Comparison of ENCODE assay signal across 9 mouse cellular contexts in genomic region chr1:87900979-87901378, GRCm38 (mm10). TPM values are rescaled to one million over a fixed set of nuclear protein-coding genes. Genes with fewer than 3 reads are reported as not detected.
DNase-seq lines count a peak whose midpoint lies in the region; ATAC-seq and TF ChIP-seq lines count a peak whose summit lies in the region.
"Had no signal": no experiment of that assay in that cellular context is flagged by ENCODE, and none has a peak within 500 bp of the region (broad histone marks: within the 10 kb centered on the region; RNA-seq: fewer than 3 reads in every experiment).

No protein-coding gene starts in this region.

- H3K27ac ChIP-seq in heart, embryonic 16.5 days (ENCODE audit: low read length), result peak overlapping the region; percentile 80
- peak overlapping the region; percentile 41; the same call in 1 of the 2 replicates for H3K27ac ChIP-seq in liver, embryonic 13.5 days
- H3K27ac ChIP-seq in hindbrain, embryonic 14.5 days, result no peak overlapping the region
- H3K27ac ChIP-seq in midbrain, embryonic 11.5 days (ENCODE audit: low read depth, low read length), result no peak overlapping the region
- H3K27ac ChIP-seq: limb, embryonic 13.5 days had no signal

- peak overlapping the region; percentile 54 for H3K9ac ChIP-seq in heart, embryonic 16.5 days (ENCODE audit: low read length)
- no peak overlapping the region for H3K9ac ChIP-seq in liver, embryonic 13.5 days
- H3K9ac ChIP-seq in hindbrain, embryonic 14.5 days, result no peak overlapping the region
- H3K9ac ChIP-seq in midbrain, embryonic 11.5 days (ENCODE audit: low read length), result no peak overlapping the region
- H3K9ac ChIP-seq: limb, embryonic 13.5 days had no signal

- no peaks in the 10 kb centered on the region for H3K9me3 ChIP-seq in heart, embryonic 16.5 days (replicated peaks; ENCODE audit: control insufficient read depth, low read length)
- H3K9me3 ChIP-seq in liver, embryonic 13.5 days (replicated peaks), result no peaks in the 10 kb centered on the region
- H3K9me3 ChIP-seq in hindbrain, embryonic 14.5 days (ENCODE audit: control insufficient read depth, low read length), result no peaks in the 10 kb centered on the region
- H3K9me3 ChIP-seq in midbrain, embryonic 11.5 days (ENCODE audit: control insufficient read depth, low read length), result no peaks in the 10 kb centered on the region
- H3K9me3 ChIP-seq: limb, embryonic 13.5 days had no signal

- no peaks in the 10 kb centered on the region for H3K27me3 ChIP-seq in C2C12 (ENCODE audit: control insufficient read depth, insufficient read depth, insufficient read length)
- H3K27me3 ChIP-seq in heart, embryonic 16.5 days (ENCODE audit: control insufficient read depth, insufficient read depth, low read length), result no peaks in the 10 kb centered on the region
- no peaks in the 10 kb centered on the region for H3K27me3 ChIP-seq in liver, embryonic 13.5 days
- H3K27me3 ChIP-seq in hindbrain, embryonic 14.5 days (ENCODE audit: control insufficient read depth, insufficient read depth, low read length), result no peaks in the 10 kb centered on the region
- no peaks in the 10 kb centered on the region for H3K27me3 ChIP-seq in midbrain, embryonic 11.5 days (ENCODE audit: control insufficient read depth, insufficient read depth, low read length)
- H3K27me3 ChIP-seq: limb, embryonic 13.5 days had no signal

- no peak for TF ChIP-seq CTCF in C2C12 (IDR thresholded peaks at IDR 0.05; ENCODE audit: control insufficient read depth, insufficient read depth, insufficient read length)

- ATAC-seq in heart, embryonic 16.5 days (replicated peaks; ENCODE audit: extremely low read depth, insufficient read depth, low FRiP score), result peak; percentile 77
- peak; percentile 74 for ATAC-seq in liver, embryonic 13.5 days (ENCODE audit: low read depth)
- no peak for ATAC-seq in hindbrain, embryonic 14.5 days (ENCODE audit: low FRiP score)
- no peak for ATAC-seq in midbrain, embryonic 11.5 days (ENCODE audit: low FRiP score)

- no peak overlapping the region for H3K4me3 ChIP-seq in C2C12 (ENCODE audit: insufficient read depth, poor library complexity, severe bottlenecking)
- H3K4me3 ChIP-seq in heart, embryonic 16.5 days (ENCODE audit: low read length), result no peak overlapping the region
- no peak overlapping the region for H3K4me3 ChIP-seq in liver, embryonic 13.5 days (replicated peaks)
- H3K4me3 ChIP-seq in hindbrain, embryonic 14.5 days (replicated peaks; ENCODE audit: low read length), result no peak overlapping the region
- H3K4me3 ChIP-seq in midbrain, embryonic 11.5 days (ENCODE audit: low read depth, low read length), result no peak overlapping the region
- H3K4me3 ChIP-seq: limb, embryonic 13.5 days had no signal

- H3K36me3 ChIP-seq in C2C12 (ENCODE audit: control insufficient read depth, insufficient read depth), result no peaks in the 10 kb centered on the region
- no peaks in the 10 kb centered on the region for H3K36me3 ChIP-seq in heart, embryonic 16.5 days (ENCODE audit: control insufficient read depth, insufficient read depth)
- no peaks in the 10 kb centered on the region for H3K36me3 ChIP-seq in liver, embryonic 13.5 days
- H3K36me3 ChIP-seq in hindbrain, embryonic 14.5 days (replicated peaks; ENCODE audit: control insufficient read depth, insufficient read depth), result no peaks in the 10 kb centered on the region; the same call in 1 of the 2 replicates
- H3K36me3 ChIP-seq in midbrain, embryonic 11.5 days (ENCODE audit: control insufficient read depth, insufficient read depth, low read length), result no peaks in the 10 kb centered on the region

- peak; percentile 67 for DNase-seq in adrenal gland, postnatal 14 days
- no peak for DNase-seq in liver, embryonic 13.5 days
- peak; percentile 27 for DNase-seq in thymus, postnatal 0 days (ENCODE audit: low spot score)
- no peak for DNase-seq in cerebellum, postnatal 4 days (ENCODE audit: low spot score in 2 of 2)
- DNase-seq in hindbrain, embryonic 14.5 days (ENCODE audit: low spot score), result no peak
- no peak for DNase-seq in midbrain, embryonic 11.5 days (ENCODE audit: low spot score, missing footprints)

- peaks cover 20% of the 10 kb centered on the region for H3K4me1 ChIP-seq in heart, embryonic 16.5 days (ENCODE audit: control insufficient read depth, insufficient read depth, low read length)
- peaks cover 33% of the 10 kb centered on the region for H3K4me1 ChIP-seq in liver, embryonic 13.5 days (replicated peaks)
- no peaks in the 10 kb centered on the region for H3K4me1 ChIP-seq in hindbrain, embryonic 14.5 days (replicated peaks; ENCODE audit: control insufficient read depth, insufficient read depth, low read length)
- no peaks in the 10 kb centered on the region for H3K4me1 ChIP-seq in midbrain, embryonic 11.5 days (ENCODE audit: control insufficient read depth, insufficient read depth, low read length)
- H3K4me1 ChIP-seq: limb, embryonic 13.5 days had no signal

- H3ac ChIP-seq in C2C12 (ENCODE audit: control insufficient read depth, insufficient read length, low read depth), result no peak overlapping the region

- 46% methylated on average over 6 of the region's 6 CpGs for WGBS in heart, embryonic 16.5 days
- 39% methylated on average over 6 of the region's 6 CpGs for WGBS in liver, embryonic 13.5 days (ENCODE audit: insufficient replicate concordance)
- 91% methylated on average over 6 of the region's 6 CpGs for WGBS in hindbrain, embryonic 14.5 days
- 94% methylated on average over 6 of the region's 6 CpGs for WGBS in midbrain, embryonic 11.5 days

- peaks cover 7% of the 10 kb centered on the region for H3K79me3 ChIP-seq in C2C12 (ENCODE audit: low read depth)

- H3K79me2 ChIP-seq in C2C12 (ENCODE audit: control insufficient read depth, insufficient read depth), result peaks cover 60% of the 10 kb centered on the region

- H3K4me2 ChIP-seq in heart, embryonic 16.5 days (ENCODE audit: low read depth, low read length), result peak overlapping the region; percentile 30
- H3K4me2 ChIP-seq in liver, embryonic 13.5 days, result 0 out of 2 replicates have a peak overlapping the region, but pooled peaks have one; percentile 14
- no peak overlapping the region for H3K4me2 ChIP-seq in hindbrain, embryonic 14.5 days (replicated peaks)
- H3K4me2 ChIP-seq in midbrain, embryonic 11.5 days, result no peak overlapping the region
- H3K4me2 ChIP-seq: limb, embryonic 13.5 days had no signal

TF ChIP-seq in C2C12, 6 proteins besides CTCF, POLR2A, EP300 and RAD21:
- TF ChIP-seq MYOD1 (IDR thresholded peaks at IDR 0.05; ENCODE audit: control insufficient read depth, insufficient read length, low read depth) (no peak), MAX (IDR thresholded peaks at IDR 0.05) (no peak), CEBPB (IDR thresholded peaks at IDR 0.05; ENCODE audit: low read depth) (peak; percentile 87), USF1 (IDR thresholded peaks at IDR 0.05; ENCODE audit: low read depth) (no peak), MYOG (IDR thresholded peaks at IDR 0.05; ENCODE audit: control insufficient read depth, extremely low read depth, insufficient read length) (no peak), FOSL1 (IDR thresholded peaks at IDR 0.05; ENCODE audit: insufficient read depth, low read length, poor library complexity, severe bottlenecking) (no peak)

RNA-seq across cellular contexts. Expression of gene Dgkd, which starts 47.9 kb away (rescaled TPM):
- polyA plus RNA-seq in C2C12 (2012; fragmentation: generic; extraction: Trizol), result 20.4 TPM
- 81.6 and 129 TPM in 2 replicates for total RNA-seq in adrenal gland, postnatal 14 days (2021)
- polyA plus RNA-seq in heart, embryonic 16.5 days (2015; fragmentation: Nextera tagmentation; extraction: Ambion mirVana), result 22.6 and 25.0 TPM in 2 replicates
- polyA plus RNA-seq in liver, embryonic 13.5 days (2015; fragmentation: Nextera tagmentation; extraction: Ambion mirVana), result 10.9 and 15.1 TPM in 2 replicates
- 73.7 and 80.7 TPM in 2 replicates for polyA plus RNA-seq in thymus, postnatal 0 days (2015; fragmentation: Nextera tagmentation; extraction: Ambion mirVana)
- 50.8 and 51.5 TPM in 2 replicates for polyA plus RNA-seq in hindbrain, embryonic 14.5 days (2014; fragmentation: Nextera tagmentation; extraction: Ambion mirVana)
- polyA plus RNA-seq in midbrain, embryonic 11.5 days (2014; fragmentation: Nextera tagmentation; extraction: Ambion mirVana), result 34.1 and 35.3 TPM in 2 replicates

Comparison
In these comparisons a context has a peak if more than half of its experiments do, and no peak if none do; other contexts are left out.
1. DNase-seq: peak in adrenal gland, postnatal 14 days (single experiment) and thymus, postnatal 0 days (single experiment); none in liver, embryonic 13.5 days (single experiment), cerebellum, postnatal 4 days (0 of 2), hindbrain, embryonic 14.5 days (single experiment) and midbrain, embryonic 11.5 days (single experiment).
2. ATAC-seq: peak in heart, embryonic 16.5 days (single experiment) and liver, embryonic 13.5 days (single experiment); none in hindbrain, embryonic 14.5 days (single experiment) and midbrain, embryonic 11.5 days (single experiment).
3. H3K27ac ChIP-seq: peak in heart, embryonic 16.5 days (single experiment) and liver, embryonic 13.5 days (single experiment); none in hindbrain, embryonic 14.5 days (single experiment) and midbrain, embryonic 11.5 days (single experiment).
4. H3K4me2 ChIP-seq: peak in heart, embryonic 16.5 days (single experiment) and liver, embryonic 13.5 days (single experiment); none in hindbrain, embryonic 14.5 days (single experiment) and midbrain, embryonic 11.5 days (single experiment).